Mouse (Mus musculus) heart, embryonic 11.5 days (tissue): ENCODE data around the gene Unk. TPM values are rescaled to one million over a fixed set of nuclear protein-coding genes. Genes with fewer than 3 reads are reported as not detected.

Source experiments
- ATAC-seq: fragments of 200-750 bp; cut with Nextera tagmentation; replicated peaks from 2 replicates; pipeline ENCODE4 v1.8.0; 2017; ENCODE audit warnings: moderate library complexity; ENCODE audit not compliant: insufficient number of reproducible peaks, low FRiP score, low TSS enrichment
- H3K27ac ChIP-seq: fragments of 300-500 bp; sonication (generic); 2 replicates; pipeline ENCODE4 v1.5.1; 2014; ENCODE audit warnings: mild to moderate bottlenecking, low read depth, low read length
- H3K27me3 ChIP-seq: fragments of 300-500 bp; sonication (generic); 2 replicates; pipeline ENCODE4 v1.6.1; 2014; ENCODE audit warnings: mild to moderate bottlenecking, low read length, mixed read lengths; ENCODE audit not compliant: control insufficient read depth, insufficient read depth
- H3K36me3 ChIP-seq: fragments of 300-500 bp; sonication (generic); 2 replicates; pipeline ENCODE4 v1.6.1; 2014; ENCODE audit warnings: mild to moderate bottlenecking, low read length, moderate library complexity, mixed read lengths; ENCODE audit not compliant: control insufficient read depth, insufficient read depth
- H3K4me1 ChIP-seq: fragments of 300-500 bp; sonication (generic); 2 replicates; pipeline ENCODE4 v1.6.1; 2014; ENCODE audit warnings: low read length; ENCODE audit not compliant: control insufficient read depth, insufficient read depth
- H3K4me2 ChIP-seq: fragments of 300-500 bp; sonication (generic); 2 replicates; pipeline ENCODE4 v1.6.1; 2014; ENCODE audit warnings: mild to moderate bottlenecking, moderate library complexity
- H3K4me3 ChIP-seq: fragments of 300-500 bp; sonication (generic); 2 replicates; pipeline ENCODE4 v1.5.1; 2014; ENCODE audit warnings: low read depth, low read length
- H3K9ac ChIP-seq: fragments of 300-500 bp; sonication (generic); 2 replicates; pipeline ENCODE4 v1.6.1; 2014; ENCODE audit warnings: mild to moderate bottlenecking, low read depth, low read length, moderate library complexity
- H3K9me3 ChIP-seq: fragments of 300-500 bp; sonication (generic); replicated peaks from 2 replicates; pipeline ENCODE4 v1.6.1; 2016; ENCODE audit warnings: low read length; ENCODE audit not compliant: control insufficient read depth
- WGBS: fragments of 180-500 bp; shearing (Covaris S2); extraction: QIAGEN DNeasy Blood & Tissue Kit; methylation state at CpG from one replicate; pipeline ENCODE4 v1.1.7; 2014; ENCODE audit not compliant: insufficient replicate concordance; 5-methylcytosine and 5-hydroxymethylcytosine counted together
- polyA plus RNA-seq: library from polyadenylated mRNA; unstranded; fragments of >200 nt; fragmentation: Nextera tagmentation; extraction: Ambion mirVana; gene quantifications from 2 replicates; pipeline ENCODE4 v1.2.1, GENCODE M21; 2014

Gene Unk
- polyA plus RNA-seq, 1 experiment from 2014 or later = 18.7 TPM

GRCm38 (mm10) chr11:115999538-116000143 is 30.5 kb upstream of the Unk start:
- H3K4me3 ChIP-seq = no peak overlapping the region
- H3K4me2 ChIP-seq = no peak overlapping the region; the same call in 1 of the 2 replicates
- no peak overlapping the region for H3K27ac ChIP-seq
- peaks cover 5% of the 10 kb centered on the region; the same call in 1 of the 2 replicates for H3K4me1 ChIP-seq
- H3K9me3 ChIP-seq = no peaks in the 10 kb centered on the region
- WGBS = 13% methylated on average over 14 of the region's 14 CpGs
- H3K9ac ChIP-seq = no peak overlapping the region
- H3K36me3 ChIP-seq = no peaks in the 10 kb centered on the region
- H3K27me3 ChIP-seq = peaks cover 10% of the 10 kb centered on the region; the same call in 1 of the 2 replicates
- no peak for ATAC-seq

GRCm38 (mm10) chr11:116000607-116001006 is 29.5 kb upstream of the Unk start:
- Histone ChIP-seq H3K27me3 (peaks cover 10% of the 10 kb centered on the region; the same call in 1 of the 2 replicates), H3K27ac (no peak overlapping the region), H3K4me3 (no peak overlapping the region), H3K36me3 (no peaks in the 10 kb centered on the region), H3K9ac (0 out of 2 replicates have a peak overlapping the region, but pooled peaks have one; percentile 28), H3K9me3 (no peaks in the 10 kb centered on the region), H3K4me1 (peaks cover 14% of the 10 kb centered on the region), H3K4me2 (no peak overlapping the region)
- ATAC-seq = no peak
- 61% methylated on average over 10 of the region's 10 CpGs for WGBS

- Histone ChIP-seq H3K27ac (no peak overlapping the region), H3K4me1 (peaks cover 19% of the 10 kb centered on the region), H3K27me3 (peaks cover 10% of the 10 kb centered on the region; the same call in 1 of the 2 replicates), H3K4me3 (no peak overlapping the region), H3K36me3 (0 out of 2 replicates have a peak, but pooled peaks cover under 1% of the 10 kb centered on the region), H3K4me2 (no peak overlapping the region), H3K9ac (no peak overlapping the region), H3K9me3 (no peaks in the 10 kb centered on the region)
- no peak for ATAC-seq
- 57% methylated on average over 6 of the region's 6 CpGs for WGBS
These were observed 28.4 kb upstream of the Unk start for GRCm38 (mm10) chr11:116001725-116002124.

GRCm38 (mm10) chr11:116002894-116003293 is 27.2 kb upstream of the Unk start:
- Histone ChIP-seq H3K9me3 (no peaks in the 10 kb centered on the region), H3K36me3 (peaks cover 3% of the 10 kb centered on the region; the same call in 1 of the 2 replicates), H3K4me3 (no peak overlapping the region), H3K4me1 (peaks cover 19% of the 10 kb centered on the region), H3K27ac (no peak overlapping the region), H3K9ac (no peak overlapping the region), H3K27me3 (peaks cover 7% of the 10 kb centered on the region; the same call in 1 of the 2 replicates), H3K4me2 (no peak overlapping the region)
- 82% methylated on average over 3 of the region's 3 CpGs for WGBS
- no peak for ATAC-seq

- peaks cover 7% of the 10 kb centered on the region; the same call in 1 of the 2 replicates for H3K27me3 ChIP-seq
- H3K9ac ChIP-seq = peak overlapping the region; percentile 78
- peaks cover 9% of the 10 kb centered on the region; the same call in 1 of the 2 replicates for H3K36me3 ChIP-seq
- 0 out of 2 replicates have a peak, but pooled peaks have one; percentile 1 for ATAC-seq
- H3K4me2 ChIP-seq = peak overlapping the region; percentile 85
- no peaks in the 10 kb centered on the region for H3K9me3 ChIP-seq
- H3K4me1 ChIP-seq = peaks cover 19% of the 10 kb centered on the region
- peak overlapping the region; percentile 45 for H3K4me3 ChIP-seq
- peak overlapping the region; percentile 82 for H3K27ac ChIP-seq
- 29% methylated on average over 8 of the region's 8 CpGs for WGBS
These were observed 25.8 kb upstream of the Unk start for GRCm38 (mm10) chr11:116004186-116004823.

GRCm38 (mm10) chr11:116004840-116005700 is 25.1 kb upstream of the Unk start:
- Histone ChIP-seq H3K36me3 (peaks cover 11% of the 10 kb centered on the region), H3K4me3 (peak overlapping the region; percentile 45), H3K27me3 (peaks cover 7% of the 10 kb centered on the region; the same call in 1 of the 2 replicates), H3K4me2 (peak overlapping the region; percentile 85), H3K4me1 (peaks cover 19% of the 10 kb centered on the region), H3K9ac (peak overlapping the region; percentile 78), H3K27ac (peak overlapping the region; percentile 82), H3K9me3 (no peaks in the 10 kb centered on the region)
- WGBS = 5% methylated on average over 50 of the region's 54 CpGs
- peak; percentile 65 for ATAC-seq

- no peaks in the 10 kb centered on the region for H3K9me3 ChIP-seq
- H3K4me2 ChIP-seq = peak overlapping the region; percentile 85
- no peak for ATAC-seq
- WGBS = 65% methylated on average over 9 of the region's 9 CpGs
- peak overlapping the region; percentile 82; the same call in 1 of the 2 replicates for H3K27ac ChIP-seq
- peaks cover 19% of the 10 kb centered on the region for H3K4me1 ChIP-seq
- peaks cover 5% of the 10 kb centered on the region; the same call in 1 of the 2 replicates for H3K27me3 ChIP-seq
- H3K9ac ChIP-seq = peak overlapping the region; percentile 78
- peaks cover 13% of the 10 kb centered on the region for H3K36me3 ChIP-seq
- H3K4me3 ChIP-seq = peak overlapping the region; percentile 45; the same call in 1 of the 2 replicates
These were observed 24.3 kb upstream of the Unk start for GRCm38 (mm10) chr11:116005701-116006419.
